Mouse (Mus musculus) myocyte (in vitro differentiated cells): ENCODE measurements at regions not wholly inside any gene's neighbourhood (a gene's known extent, or its start where the extent isn't known, plus 50 kb on each side); places are given as distances from the start of the nearest gene placed in this dataset.

Experiments
- CEBPB ChIP-seq: IDR thresholded peaks from 2 replicates; pipeline ENCODE4 v1.6.1; 2011; ENCODE audit warnings: mild to moderate bottlenecking, moderate library complexity; ENCODE audit not compliant: poor library complexity, insufficient read depth, severe bottlenecking
- E2F4 ChIP-seq: IDR thresholded peaks from one replicate; pipeline ENCODE4 v1.6.1; 2011; ENCODE audit warnings: mild to moderate bottlenecking, control low read depth, moderate library complexity; ENCODE audit not compliant: insufficient read depth
- MAX ChIP-seq: IDR thresholded peaks from one replicate; pipeline ENCODE4 v1.6.1; 2011; ENCODE audit warnings: low read depth, mild to moderate bottlenecking, control low read depth
- MYOD1 ChIP-seq, 3 experiments: IDR thresholded peaks; one replicate each; pipeline ENCODE4 v1.6.1; 2011; ENCODE audit warnings: control low read depth in 2 of 3, low read depth in 2 of 3, mild to moderate bottlenecking in 2 of 3, moderate library complexity in 1 of 3; ENCODE audit not compliant: insufficient read length in 2 of 3, control insufficient read depth in 1 of 3
- MYOG ChIP-seq, 3 experiments: IDR thresholded peaks; one replicate each; pipeline ENCODE4 v1.6.1; 2011; ENCODE audit warnings: control low read depth in 2 of 3, low read depth in 2 of 3, mild to moderate bottlenecking in 2 of 3; ENCODE audit not compliant: insufficient read length in 2 of 3, control insufficient read depth in 1 of 3, insufficient read depth in 1 of 3
- POLR2A ChIP-seq: IDR thresholded peaks from one replicate; pipeline ENCODE4 v1.6.1; 2011; ENCODE audit warnings: low read depth, mild to moderate bottlenecking, control low read depth, moderate library complexity; ENCODE audit not compliant: insufficient read length
- POLR2AphosphoS2 ChIP-seq: IDR thresholded peaks from one replicate; pipeline ENCODE4 v1.6.1; 2011; ENCODE audit warnings: low read depth, control low read depth; ENCODE audit not compliant: insufficient read length
- SRF ChIP-seq: IDR thresholded peaks from one replicate; pipeline ENCODE4 v1.6.1; 2011; ENCODE audit warnings: low read depth; ENCODE audit not compliant: control insufficient read depth, insufficient read length
- TCF12 ChIP-seq: IDR thresholded peaks from one replicate; pipeline ENCODE4 v1.6.1; 2011; ENCODE audit warnings: mild to moderate bottlenecking, control low read depth; ENCODE audit not compliant: poor library complexity, insufficient read depth, severe bottlenecking
- TCF3 ChIP-seq: IDR thresholded peaks from one replicate; pipeline ENCODE4 v1.6.1; 2011; ENCODE audit warnings: low read depth, control low read depth; ENCODE audit not compliant: insufficient read length
- USF1 ChIP-seq: IDR thresholded peaks from one replicate; pipeline ENCODE4 v1.6.1; 2011; ENCODE audit warnings: low read depth, mild to moderate bottlenecking, control low read depth, moderate library complexity

- no peak for TF ChIP-seq E2F4
- TF ChIP-seq MAX: no peak
- no peak for TF ChIP-seq POLR2AphosphoS2
- no peak for TF ChIP-seq POLR2A
- TF ChIP-seq MYOD1 (IDR thresholded peaks at IDR 0.05; ENCODE audit: control insufficient read depth in 1 of 3, insufficient read length in 2 of 3, low read depth in 2 of 3): no peak
- no peak for TF ChIP-seq TCF12
- no peak for TF ChIP-seq MYOG (IDR thresholded peaks at IDR 0.05; ENCODE audit: control insufficient read depth in 1 of 3, insufficient read depth in 1 of 3, insufficient read length in 2 of 3, low read depth in 2 of 3)
- TF ChIP-seq USF1: no peak
- TF ChIP-seq CEBPB: no peak
- TF ChIP-seq SRF: no peak
- TF ChIP-seq TCF3: no peak
Measured at GRCm38 (mm10) chr13:71165096-71165920, 323.7 kb upstream of the Adamts16 start.
